Mouse (Mus musculus) spleen, postnatal 10 days (tissue): Measurements from ENCODE around the gene Tubd1.
"Not testable (repeated sequence)": the region's sequence is repeated elsewhere in the genome, so short reads cannot be mapped to it uniquely, and the experiment has no call there.

Source experiments
- DNase-seq, 2 experiments: peaks; one replicate each; pipeline ENCODE4 v3.0.0; 2021 to 2022; ENCODE audit warnings: low spot score in 2 of 2

Tubd1 gene

GRCm38 (mm10) chr11:86544639-86545299 lies at the start of gene Tubd1, which contains the start of gene Rps6kb1:
Tubd1 (plus strand) TSS chr11:86544991.
Rps6kb1 (minus strand) TSS chr11:86544805.
- DNase-seq, result peak; percentile 97 to 100

GRCm38 (mm10) chr11:86497356-86497755 lies 47.4 kb upstream of the Tubd1 start:
- no peak for DNase-seq

- DNase-seq, result no peak
These were observed 46.9 kb upstream of the Tubd1 start for GRCm38 (mm10) chr11:86497908-86498307.

- DNase-seq, result no peak
These were observed 44.0 kb upstream of the Tubd1 start for GRCm38 (mm10) chr11:86500795-86501194.

GRCm38 (mm10) chr11:86503121-86503520 lies 41.7 kb upstream of the Tubd1 start:
- no peak for DNase-seq

- no peak for DNase-seq
These were observed 37.5 kb upstream of the Tubd1 start for GRCm38 (mm10) chr11:86507334-86507733.

- DNase-seq, result no peak
These were observed 36.8 kb upstream of the Tubd1 start for GRCm38 (mm10) chr11:86507991-86508390.

- DNase-seq, result no peak
These were observed 28.2 kb upstream of the Tubd1 start for GRCm38 (mm10) chr11:86516620-86517019.

GRCm38 (mm10) chr11:86517229-86517628 lies 27.6 kb upstream of the Tubd1 start:
- no peak for DNase-seq

GRCm38 (mm10) chr11:86519751-86520150 lies 25.0 kb upstream of the Tubd1 start:
- no peak for DNase-seq

- no peak for DNase-seq
These were observed 17.3 kb upstream of the Tubd1 start for GRCm38 (mm10) chr11:86527528-86527927.

GRCm38 (mm10) chr11:86532834-86533233 lies 12.0 kb upstream of the Tubd1 start:
- peak in 1 of 2 experiments; percentile 45 for DNase-seq

- DNase-seq, result not testable (repeated sequence)
These were observed 11.5 kb upstream of the Tubd1 start for GRCm38 (mm10) chr11:86533302-86533701.

- no peak for DNase-seq
These were observed 10.4 kb upstream of the Tubd1 start for GRCm38 (mm10) chr11:86534201-86534910.

GRCm38 (mm10) chr11:86538786-86539185 lies 6.0 kb upstream of the Tubd1 start:
- no peak for DNase-seq

GRCm38 (mm10) chr11:86539716-86540475 lies 4.9 kb upstream of the Tubd1 start:
- DNase-seq, result no peak

GRCm38 (mm10) chr11:86540476-86540845 lies 4.3 kb upstream of the Tubd1 start:
- no peak for DNase-seq

GRCm38 (mm10) chr11:86542851-86543250 lies 1.9 kb upstream of the Tubd1 start:
- DNase-seq, result no peak

- DNase-seq, result peak in 1 of 2 experiments; percentile 69
These were observed 692 bp upstream of the Tubd1 start for GRCm38 (mm10) chr11:86543960-86544638.

GRCm38 (mm10) chr11:86545556-86545955 lies 765 bp downstream of the Tubd1 start:
- DNase-seq, result peak; percentile 19 to 27

GRCm38 (mm10) chr11:86547412-86547811 lies 2.6 kb downstream of the Tubd1 start:
- DNase-seq, result peak; percentile 21 to 65

GRCm38 (mm10) chr11:86553525-86553924 lies 8.7 kb downstream of the Tubd1 start:
- no peak for DNase-seq
